8 mouse cellular contexts compared by ENCODE assay signal in the genomic region with DNA sequence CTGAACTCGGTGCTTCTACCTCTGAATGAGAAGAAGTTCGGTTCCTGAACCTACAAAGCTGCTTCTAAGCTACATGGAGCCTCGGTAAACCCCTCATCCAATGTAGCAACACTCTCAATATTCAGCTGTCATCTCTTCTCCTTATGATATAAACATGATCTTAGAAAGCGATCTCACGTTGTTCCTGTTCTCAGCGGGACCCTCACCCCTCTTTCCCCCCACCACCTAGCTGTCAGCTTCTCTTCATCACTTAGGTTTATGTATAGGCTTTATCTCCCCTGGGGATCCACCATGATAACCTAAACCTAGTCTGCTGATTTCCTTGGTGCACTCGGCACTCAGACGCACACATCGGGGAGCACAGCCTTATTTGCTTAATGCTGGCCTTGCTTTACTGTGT. TPM values are rescaled to one million over a fixed set of nuclear protein-coding genes. Genes with fewer than 3 reads are reported as not detected.
DNase-seq lines count a peak whose midpoint lies in the region; ATAC-seq and TF ChIP-seq lines count a peak whose summit lies in the region.

A gene (minus strand): TSS at position 101 of the 400 bp plus-strand sequence.

- intact Hi-C loops in heart, postnatal 10 days (cut with DNase I), result no loop called here
- intact Hi-C loops in gastrocnemius, postnatal 14 days (cut with DNase I; ENCODE audit: low total_unique reads), result loop anchor here (10.0 kb wide), 1 partner anchor 69 kb away; a partner anchor contains a TSS

- H3K9ac ChIP-seq in limb, embryonic 13.5 days, result peak within 1 kb of the TSS; percentile 77
- H3K9ac ChIP-seq in stomach, embryonic 14.5 days (replicated peaks; ENCODE audit: low read depth, low read length), result peak within 1 kb of the TSS; percentile 31; the same call in 1 of the 2 replicates

- no peak for TF ChIP-seq POLR2A in lung, adult 2 months (IDR thresholded peaks at IDR 0.05; ENCODE audit: borderline replicate concordance, extremely low read depth, low read depth, low read length)

- no peaks in the 10 kb centered on the region for H3K9me3 ChIP-seq in limb, embryonic 13.5 days
- H3K9me3 ChIP-seq in stomach, embryonic 14.5 days (ENCODE audit: control insufficient read depth, low read depth, low read length), result no peaks in the 10 kb centered on the region

- no peaks in the 10 kb centered on the region for H3K27me3 ChIP-seq in limb, embryonic 13.5 days
- no peaks in the 10 kb centered on the region for H3K27me3 ChIP-seq in stomach, embryonic 14.5 days (ENCODE audit: control insufficient read depth, insufficient read depth, low read length)

- ATAC-seq in limb, embryonic 13.5 days (ENCODE audit: low FRiP score, low read depth), result no peak
- no peak for ATAC-seq in stomach, embryonic 14.5 days (ENCODE audit: insufficient number of reproducible peaks, insufficient read depth, low FRiP score, low read depth)

- H3K27ac ChIP-seq in brown adipose tissue, adult 24 weeks (replicated peaks; ENCODE audit: low read depth, low read length), result peak within 1 kb of the TSS; percentile 77
- peak within 1 kb of the TSS; percentile 89 for H3K27ac ChIP-seq in limb, embryonic 13.5 days
- H3K27ac ChIP-seq in stomach, embryonic 14.5 days (ENCODE audit: low read length), result peak within 1 kb of the TSS; percentile 79

- 69% methylated on average over 9 of the region's 9 CpGs for WGBS in lung, adult 2 months
- 73% methylated on average over 9 of the region's 9 CpGs for WGBS in limb, embryonic 13.5 days
- WGBS in stomach, embryonic 14.5 days, result 70% methylated on average over 9 of the region's 9 CpGs

- TF ChIP-seq CTCF in lung, adult 2 months (IDR thresholded peaks at IDR 0.05; ENCODE audit: insufficient read depth, low read length), result no peak

- peak within 1 kb of the TSS; percentile 76 for H3K4me2 ChIP-seq in limb, embryonic 13.5 days (replicated peaks)
- peak within 1 kb of the TSS; percentile 69 for H3K4me2 ChIP-seq in stomach, embryonic 14.5 days (replicated peaks; ENCODE audit: low read depth, low read length)

- H3K4me1 ChIP-seq in lung, adult 2 months (ENCODE audit: control insufficient read depth, insufficient read depth, low read length), result no peaks in the 10 kb centered on the region
- H3K4me1 ChIP-seq in brown adipose tissue, adult 24 weeks (ENCODE audit: control insufficient read depth, insufficient read depth, insufficient read length, low read length), result no peaks in the 10 kb centered on the region
- peaks cover 15% of the 10 kb centered on the region for H3K4me1 ChIP-seq in limb, embryonic 13.5 days
- H3K4me1 ChIP-seq in stomach, embryonic 14.5 days (ENCODE audit: control insufficient read depth, insufficient read depth, low read length), result peaks cover 10% of the 10 kb centered on the region

- no peak for DNase-seq in lung, adult 2 months
- DNase-seq in lung, postnatal 4 days, result no peak
- DNase-seq in heart, postnatal 10 days, result no peak
- DNase-seq in urinary bladder, postnatal 10 days (ENCODE audit: low spot score), result no peak
- no peak for DNase-seq in gastrocnemius, postnatal 14 days

- peaks cover 22% of the 10 kb centered on the region for H3K36me3 ChIP-seq in limb, embryonic 13.5 days
- peaks cover 13% of the 10 kb centered on the region for H3K36me3 ChIP-seq in stomach, embryonic 14.5 days (ENCODE audit: control insufficient read depth, insufficient read depth, low read length)

- H3K4me3 ChIP-seq in lung, adult 2 months (replicated peaks; ENCODE audit: extremely low read depth, low read depth, low read length), result peak within 1 kb of the TSS; percentile 96
- peak within 1 kb of the TSS; percentile 73 for H3K4me3 ChIP-seq in brown adipose tissue, adult 24 weeks (ENCODE audit: insufficient read depth, low read depth, low read length)
- H3K4me3 ChIP-seq in limb, embryonic 13.5 days, result peak within 1 kb of the TSS; percentile 71
- H3K4me3 ChIP-seq in stomach, embryonic 14.5 days (ENCODE audit: low read depth, low read length), result peak within 1 kb of the TSS; percentile 59

RNA-seq across cellular contexts. Expression of the gene that starts here (rescaled TPM):
- 21.6 and 27.3 TPM in 2 replicates for polyA plus RNA-seq in lung, adult 2 months (2012; rRNA removed)
- polyA plus RNA-seq in brown adipose tissue, adult 24 weeks (2012; ENCODE audit: insufficient read depth, insufficient read length, missing spikeins), result 5.2 and 6.9 TPM in 2 replicates
- 10 to 100 TPM; 14.1 to 15.4 TPM for total RNA-seq in heart, postnatal 10 days (2021)
- polyA plus RNA-seq in limb, embryonic 13.5 days (2015; fragmentation: Nextera tagmentation; extraction: Ambion mirVana), result 53.4 and 53.5 TPM in 2 replicates
- 29.0 and 30.5 TPM in 2 replicates for polyA plus RNA-seq in stomach, embryonic 14.5 days (2014; fragmentation: Nextera tagmentation; extraction: Ambion mirVana)
- total RNA-seq in gastrocnemius, postnatal 14 days (2021), result 1 to 10 TPM; 7.1 to 7.4 TPM
